Mouse (Mus musculus) liver, adult 2 months (tissue): ENCODE results near the gene Gm13420. TPM values are rescaled to one million over a fixed set of nuclear protein-coding genes. Genes with fewer than 3 reads are reported as not detected.
"Not testable (repeated sequence)": the region's sequence is repeated elsewhere in the genome, so short reads cannot be mapped to it uniquely, and the experiment has no call there.

Experiments
- DNase-seq: peaks from one replicate; pipeline ENCODE4 v3.0.0-alpha.2; 2011; ENCODE audit warnings: low read depth, low spot score; ENCODE audit errors: extremely low read depth
- H3K27ac ChIP-seq: fragments of 200-500 bp; replicated peaks from 2 replicates; pipeline ENCODE4 v1.5.1; 2012; ENCODE audit warnings: low read depth, mild to moderate bottlenecking, control low read depth, inconsistent platforms, low read length; ENCODE audit not compliant: insufficient read depth
- H3K27me3 ChIP-seq: fragments of 200-500 bp; 2 replicates; pipeline ENCODE4 v1.6.1; 2012; ENCODE audit warnings: mild to moderate bottlenecking, moderate library complexity, low read length, inconsistent platforms; ENCODE audit not compliant: control insufficient read depth, insufficient read depth
- H3K36me3 ChIP-seq: fragments of 200-500 bp; 2 replicates; pipeline ENCODE4 v1.6.1; 2012; ENCODE audit warnings: low read length, inconsistent platforms; ENCODE audit not compliant: control insufficient read depth, insufficient read depth
- H3K4me1 ChIP-seq: fragments of 200-500 bp; 2 replicates; pipeline ENCODE4 v1.6.1; 2011; ENCODE audit warnings: low read length; ENCODE audit not compliant: control insufficient read depth, insufficient read depth
- H3K4me3 ChIP-seq: fragments of 200-500 bp; 2 replicates; pipeline ENCODE4 v1.5.1; 2011; ENCODE audit warnings: low read depth, mild to moderate bottlenecking, control low read depth, low read length, moderate library complexity; ENCODE audit not compliant: insufficient read depth
- H3K79me2 ChIP-seq: fragments of 200-500 bp; 2 replicates; pipeline ENCODE4 v1.6.1; 2012; ENCODE audit warnings: inconsistent platforms, mild to moderate bottlenecking, low read length, moderate library complexity; ENCODE audit not compliant: control insufficient read depth, insufficient read depth
- H3K9ac ChIP-seq: fragments of 200-500 bp; 2 replicates; pipeline ENCODE4 v1.6.1; 2012; ENCODE audit warnings: low read depth, mild to moderate bottlenecking, control low read depth, inconsistent platforms, low read length
- CTCF ChIP-seq: fragments of 200-500 bp; IDR thresholded peaks from 2 replicates; pipeline ENCODE4 v1.5.1; 2011; ENCODE audit warnings: low read depth, low read length, control low read depth
- POLR2A ChIP-seq: fragments of 200-500 bp; IDR thresholded peaks from 2 replicates; pipeline ENCODE4 v1.6.1; 2011; ENCODE audit warnings: low read length, control low read depth; ENCODE audit not compliant: insufficient read depth; ENCODE audit errors: extremely low read depth
- WGBS: fragments of 180-500 bp; shearing (Covaris S2); methylation state at CpG from one replicate; pipeline ENCODE4 v1.1.7; 2018; 5-methylcytosine and 5-hydroxymethylcytosine counted together
- polyA plus RNA-seq: library from polyadenylated mRNA; depleted of rRNA; stranded (reverse); fragments of >200 nt; gene quantifications from 2 replicates; pipeline ENCODE4 v1.2.3, GENCODE M21; 2012
- total RNA-seq: library from RNA; depleted of rRNA; stranded (reverse); fragments of >200 nt; gene quantifications from 2 replicates; pipeline ENCODE4 v1.2.3, GENCODE M21; 2014

Gene Gm13420
- total and polyA plus RNA-seq, 2 experiments: 0.18 to 0.86 TPM

DNA sequence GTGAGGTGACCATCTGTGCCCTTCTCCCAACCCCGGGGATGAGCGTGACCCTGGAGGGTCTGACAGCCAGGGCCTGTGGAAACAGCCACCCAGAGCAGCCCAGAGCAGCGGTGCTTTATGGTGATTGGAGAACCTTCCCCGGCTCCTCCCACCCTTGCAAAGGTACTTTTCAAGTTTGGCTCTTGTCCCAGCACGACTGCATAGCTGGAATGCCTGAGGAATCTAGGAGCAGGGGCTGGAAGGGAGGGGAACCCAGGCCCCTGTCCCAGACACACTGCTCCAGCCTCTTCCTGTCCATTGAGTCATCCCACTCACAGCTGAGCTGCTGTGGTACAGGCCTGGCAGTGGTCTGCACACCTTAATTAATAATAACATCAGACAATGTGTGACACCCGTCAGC is 34.8 kb downstream of the Gm13420 start:
- TF ChIP-seq POLR2A (no peak), CTCF (no peak)
- Histone ChIP-seq H3K9ac (no peak overlapping the region), H3K79me2 (no peaks in the 10 kb centered on the region), H3K27me3 (no peaks in the 10 kb centered on the region), H3K27ac (no peak overlapping the region), H3K4me3 (no peak overlapping the region), H3K36me3 (0 out of 2 replicates have a peak, but pooled peaks cover 3% of the 10 kb centered on the region), H3K4me1 (no peaks in the 10 kb centered on the region)
- 65% methylated on average over 6 of the region's 6 CpGs for WGBS
- DNase-seq: no peak

DNA sequence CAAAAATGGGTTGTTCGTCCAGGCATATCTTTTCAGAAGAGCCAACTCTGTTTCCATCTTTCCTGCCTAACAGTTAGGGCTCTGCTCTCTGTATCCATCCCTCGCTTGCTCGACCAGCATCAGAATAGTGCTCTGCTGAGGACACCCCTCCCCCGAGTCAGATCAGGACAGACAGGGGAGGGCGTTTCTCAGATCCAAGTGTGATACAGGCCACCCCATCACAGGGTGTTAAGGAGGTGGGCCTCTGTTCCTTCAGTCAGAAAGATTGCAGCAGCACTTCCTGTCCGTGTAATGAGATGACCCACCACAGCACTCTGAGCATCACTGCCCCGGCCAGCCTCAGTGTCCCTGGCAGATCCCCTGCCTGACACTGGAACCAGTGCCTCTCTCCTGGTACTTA is 35.3 kb downstream of the Gm13420 start:
- TF ChIP-seq POLR2A (no peak), CTCF (no peak)
- no peak for DNase-seq
- Histone ChIP-seq H3K36me3 (0 out of 2 replicates have a peak, but pooled peaks cover 3% of the 10 kb centered on the region), H3K79me2 (no peaks in the 10 kb centered on the region), H3K4me3 (no peak overlapping the region), H3K27me3 (no peaks in the 10 kb centered on the region), H3K27ac (no peak overlapping the region), H3K9ac (no peak overlapping the region), H3K4me1 (no peaks in the 10 kb centered on the region)
- 76% methylated on average over 7 of the region's 7 CpGs for WGBS

DNA sequence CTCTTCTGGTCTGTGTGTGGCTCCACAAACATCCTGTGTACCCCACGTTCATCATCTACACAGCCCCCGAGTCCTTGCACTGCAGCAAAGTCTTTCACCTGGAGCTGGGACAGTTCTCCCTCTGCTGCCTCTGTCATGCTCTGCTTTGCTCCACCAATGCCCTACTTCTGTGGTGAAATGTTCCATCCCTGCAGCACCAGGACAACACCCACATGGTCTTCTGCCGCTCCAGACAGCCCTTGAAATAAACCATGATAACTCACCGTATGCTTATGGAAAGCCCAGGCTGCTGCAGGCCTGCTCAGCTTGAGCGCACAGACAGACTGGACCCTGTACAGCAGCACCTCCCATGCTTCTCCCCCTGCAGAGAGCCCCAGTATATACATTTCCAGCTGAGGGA is 37.4 kb downstream of the Gm13420 start:
- no peak overlapping the region for H3K27ac ChIP-seq
- no peaks in the 10 kb centered on the region for H3K4me1 ChIP-seq
- no peaks in the 10 kb centered on the region for H3K27me3 ChIP-seq
- no peak for TF ChIP-seq POLR2A
- TF ChIP-seq CTCF: no peak
- no peaks in the 10 kb centered on the region for H3K36me3 ChIP-seq
- 86% methylated on average over 5 of the region's 5 CpGs for WGBS
- DNase-seq: no peak
- H3K9ac ChIP-seq: no peak overlapping the region
- H3K79me2 ChIP-seq: no peaks in the 10 kb centered on the region
- H3K4me3 ChIP-seq: no peak overlapping the region

DNA sequence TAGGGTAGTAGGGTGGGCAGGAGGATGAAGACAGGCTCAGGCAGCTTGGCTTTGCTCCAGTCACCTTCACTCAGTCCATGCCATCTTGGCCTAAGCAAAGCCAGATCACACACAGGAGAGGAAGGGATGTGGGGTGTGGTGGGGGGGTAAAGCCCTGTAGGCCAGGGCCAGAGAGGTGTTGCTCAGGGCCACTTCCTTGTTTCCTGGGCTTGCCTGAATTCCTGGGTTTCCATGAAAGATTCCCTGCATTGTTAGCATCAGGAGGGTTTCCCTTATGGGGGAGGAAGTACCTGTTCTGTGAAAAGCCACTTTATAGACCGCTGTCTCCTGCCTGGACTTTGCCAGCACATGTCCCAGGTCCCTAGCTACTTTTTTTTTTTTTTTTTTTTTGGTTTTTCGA is 38.0 kb downstream of the Gm13420 start:
- H3K9ac ChIP-seq: no peak overlapping the region
- no peaks in the 10 kb centered on the region for H3K79me2 ChIP-seq
- no peak for DNase-seq
- no peak overlapping the region for H3K27ac ChIP-seq
- 75% methylated on average over 2 of the region's 2 CpGs for WGBS
- H3K4me3 ChIP-seq: no peak overlapping the region
- no peaks in the 10 kb centered on the region for H3K4me1 ChIP-seq
- TF ChIP-seq POLR2A (no peak), CTCF (no peak)
- H3K36me3 ChIP-seq: no peaks in the 10 kb centered on the region
- H3K27me3 ChIP-seq: no peaks in the 10 kb centered on the region

DNA sequence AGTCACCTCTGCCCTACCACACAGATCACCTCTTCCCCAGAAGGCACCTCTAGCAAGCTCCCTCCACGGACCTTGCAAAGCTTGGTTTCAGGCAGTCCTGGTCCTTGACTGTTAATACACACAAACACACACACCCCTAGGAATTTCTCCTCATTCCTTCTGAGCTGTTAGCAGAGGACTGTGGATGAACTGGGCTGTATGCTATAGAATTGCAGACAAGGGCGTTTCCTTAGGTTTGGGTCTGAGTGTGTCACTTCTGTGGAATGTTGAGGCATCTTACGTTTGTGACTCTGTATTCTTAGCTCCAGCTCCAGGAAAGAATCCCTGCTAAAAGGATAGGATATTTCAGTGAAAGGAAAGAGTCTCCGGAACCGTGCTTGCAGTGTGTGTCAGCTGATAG is 39.6 kb downstream of the Gm13420 start:
- TF ChIP-seq CTCF: no peak
- TF ChIP-seq POLR2A: no peak
- H3K27ac ChIP-seq: no peak overlapping the region
- no peaks in the 10 kb centered on the region for H3K79me2 ChIP-seq
- no peaks in the 10 kb centered on the region for H3K27me3 ChIP-seq
- no peaks in the 10 kb centered on the region for H3K36me3 ChIP-seq
- H3K4me1 ChIP-seq: no peaks in the 10 kb centered on the region
- H3K4me3 ChIP-seq: no peak overlapping the region
- no peak for DNase-seq
- WGBS: 94% methylated on average over 5 of the region's 5 CpGs
- no peak overlapping the region for H3K9ac ChIP-seq

DNA sequence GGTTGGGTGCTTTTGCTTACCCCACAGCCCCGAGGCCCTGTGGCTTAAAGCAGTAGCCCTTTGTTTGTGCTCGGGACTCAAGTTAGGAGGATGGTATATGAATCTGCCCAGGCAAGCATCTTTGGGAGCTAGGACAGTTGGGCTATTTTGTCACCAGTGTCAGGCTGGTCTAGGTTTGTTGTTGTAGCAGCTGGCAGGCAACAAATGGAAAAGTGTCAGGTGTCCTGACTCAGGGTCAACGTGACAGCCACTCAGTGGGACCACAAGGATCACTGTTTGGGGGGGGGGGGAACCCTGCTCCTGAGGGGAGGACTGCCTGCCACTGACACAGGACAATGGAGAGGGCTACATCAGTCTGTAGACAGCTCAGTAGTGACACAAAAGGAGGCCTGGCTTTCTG is 40.4 kb downstream of the Gm13420 start:
- no peak for TF ChIP-seq CTCF
- no peak for TF ChIP-seq POLR2A
- Histone ChIP-seq H3K27me3 (no peaks in the 10 kb centered on the region), H3K36me3 (no peaks in the 10 kb centered on the region), H3K27ac (no peak overlapping the region), H3K4me1 (no peaks in the 10 kb centered on the region), H3K9ac (no peak overlapping the region), H3K79me2 (no peaks in the 10 kb centered on the region), H3K4me3 (no peak overlapping the region)
- no peak for DNase-seq
- 80% methylated on average over 3 of the region's 3 CpGs for whole genome bisulfite sequencing

DNA sequence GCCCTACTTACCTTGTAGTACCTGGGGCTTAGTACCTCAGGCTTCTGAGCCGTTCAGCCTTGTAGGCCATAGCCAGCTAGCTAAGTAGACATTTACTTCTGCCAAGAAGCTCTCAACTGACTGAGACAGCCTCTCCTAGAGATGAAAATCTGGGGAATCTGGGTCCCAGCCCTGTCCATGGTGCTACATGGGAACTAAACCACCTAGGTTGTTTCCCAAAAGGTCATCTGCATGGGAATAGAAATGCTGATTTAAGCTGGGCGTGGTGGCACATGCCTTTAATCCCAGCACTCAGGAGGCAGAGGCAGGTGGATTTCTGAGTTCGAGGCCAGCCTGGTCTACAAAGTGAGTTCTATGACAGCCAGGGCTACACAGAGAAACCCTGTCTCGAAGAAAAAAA is 43.3 kb downstream of the Gm13420 start:
- H3K4me1 ChIP-seq: not testable (repeated sequence)
- WGBS: 93% methylated on average over 4 of the region's 4 CpGs

More for the DNA sequence above, 43.3 kb downstream of the Gm13420 start:
- H3K4me3 ChIP-seq, H3K36me3 ChIP-seq, H3K27me3 ChIP-seq, H3K27ac ChIP-seq, DNase-seq, H3K9ac ChIP-seq, H3K79me2 ChIP-seq: not testable (repeated sequence)
